Mouse (Mus musculus) urinary bladder, postnatal 25 days (tissue): ENCODE measurements around the gene Olfr311.
"Not testable (repeated sequence)": the region's sequence is repeated elsewhere in the genome, so short reads cannot be mapped to it uniquely, and the experiment has no call there.

Experiments used
- DNase-seq: peaks from one replicate; pipeline ENCODE4 v3.0.0; 2022; ENCODE audit warnings: low spot score

The Olfr311 gene

GRCm38 (mm10) chr11:58838951-58839350 lies at the start of gene Olfr311:
TSS of gene Olfr311 (plus strand) at chr11:58839251.
- DNase-seq, result not testable (repeated sequence)

GRCm38 (mm10) chr11:58789532-58789931 lies 49.5 kb upstream of the Olfr311 start:
- DNase-seq, result no peak

DNA sequence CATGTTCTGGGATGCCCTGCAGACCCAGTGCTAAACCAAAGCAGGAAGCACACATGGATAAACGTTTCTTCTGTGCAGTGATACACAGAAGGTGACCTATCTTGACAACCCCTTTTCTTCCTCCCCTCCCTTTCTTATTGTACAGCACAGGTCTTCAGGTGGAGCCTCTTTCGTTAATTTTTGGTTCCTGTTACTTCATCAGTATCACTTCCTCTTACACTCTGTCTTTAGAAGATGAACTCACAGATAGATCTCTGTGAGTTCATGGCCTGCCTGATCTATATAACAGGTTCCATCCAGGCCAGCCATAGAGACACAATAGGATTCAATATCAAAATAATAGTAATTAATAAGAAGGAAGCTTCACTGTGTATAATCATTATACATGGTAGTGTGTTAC lies 49.0 kb upstream of the Olfr311 start:
- DNase-seq, result no peak

DNA sequence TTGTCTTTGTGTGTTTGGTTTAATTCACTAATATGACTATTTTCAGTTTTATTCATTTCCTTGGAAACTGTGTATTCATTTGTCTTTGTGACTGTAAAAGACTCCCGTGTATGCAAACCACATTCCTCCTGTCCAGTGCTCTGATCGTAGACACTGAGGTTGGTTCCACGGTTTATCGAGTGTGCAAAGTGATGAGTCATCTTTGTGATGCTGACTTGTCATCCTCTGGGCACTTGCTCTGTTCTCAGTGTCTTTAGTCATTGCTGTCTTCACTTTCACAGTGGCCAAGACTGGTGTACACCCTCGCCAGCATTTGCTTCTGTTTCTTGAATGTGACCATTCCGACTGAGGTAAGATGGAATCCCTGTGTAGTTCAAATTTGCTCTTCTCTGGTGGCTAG lies 48.4 kb upstream of the Olfr311 start:
- no peak for DNase-seq

DNA sequence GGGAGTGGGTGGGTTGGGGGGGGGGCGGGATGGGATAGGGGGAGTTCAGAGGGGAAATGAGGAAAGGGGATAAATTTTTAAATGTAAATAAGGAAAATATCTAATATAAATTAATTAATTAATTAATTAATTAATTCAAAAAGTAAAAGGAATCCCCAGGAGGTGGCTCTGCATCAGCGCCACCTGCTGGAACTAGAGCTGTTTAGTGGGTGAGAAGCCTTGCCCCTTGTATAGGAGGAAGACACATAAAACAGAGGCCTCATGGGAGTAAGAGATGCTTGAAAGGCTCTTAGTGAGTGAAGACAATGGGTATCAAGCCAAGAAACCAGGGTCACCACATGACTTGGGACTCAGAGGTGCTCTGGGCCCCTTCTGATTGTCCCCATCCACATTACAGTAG lies 43.2 kb upstream of the Olfr311 start:
- no peak for DNase-seq

DNA sequence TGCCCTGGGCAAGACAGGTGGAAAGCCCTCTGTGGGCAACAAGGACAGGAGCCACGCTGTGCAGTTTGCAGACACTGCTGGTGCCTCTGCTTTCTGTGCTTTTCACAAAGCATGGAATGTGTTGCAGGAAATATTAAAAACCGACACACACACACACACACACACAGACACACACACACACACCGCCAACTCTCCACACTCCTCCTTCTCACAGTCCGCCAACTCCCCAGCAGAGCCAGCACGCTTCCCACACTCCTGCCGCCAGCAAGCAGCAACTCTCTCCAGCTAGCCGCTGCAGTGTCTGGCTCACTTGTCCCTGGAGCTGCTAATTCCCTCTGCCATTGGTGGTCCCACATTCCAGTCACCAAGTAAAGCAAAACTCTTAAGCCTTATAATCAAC lies 42.2 kb upstream of the Olfr311 start:
- no peak for DNase-seq

DNA sequence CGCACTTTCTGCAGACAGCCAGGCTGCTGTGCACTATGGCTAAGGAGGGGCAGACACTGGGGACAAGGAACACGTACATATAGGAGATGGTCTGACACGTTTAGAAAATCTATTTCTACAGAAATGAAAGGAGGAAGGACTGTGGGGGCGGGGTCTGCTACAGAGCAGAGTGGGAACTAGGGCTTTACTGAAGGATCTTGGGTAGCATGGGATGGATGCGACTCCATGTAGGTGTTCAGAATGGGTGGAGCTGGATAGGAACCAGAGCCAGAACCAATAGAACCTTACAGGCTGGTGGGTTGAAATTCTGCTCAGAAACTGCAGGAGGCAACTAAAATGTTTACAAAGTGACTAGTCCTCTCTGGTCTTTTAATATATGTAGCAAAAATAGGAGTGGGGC lies 39.3 kb upstream of the Olfr311 start:
- no peak for DNase-seq

- no peak for DNase-seq
Measured at GRCm38 (mm10) chr11:58801558-58802228, 37.4 kb upstream of the Olfr311 start, which contains the start of gene Fam183b. TSS of gene Fam183b (minus strand) at chr11:58801960.

DNA sequence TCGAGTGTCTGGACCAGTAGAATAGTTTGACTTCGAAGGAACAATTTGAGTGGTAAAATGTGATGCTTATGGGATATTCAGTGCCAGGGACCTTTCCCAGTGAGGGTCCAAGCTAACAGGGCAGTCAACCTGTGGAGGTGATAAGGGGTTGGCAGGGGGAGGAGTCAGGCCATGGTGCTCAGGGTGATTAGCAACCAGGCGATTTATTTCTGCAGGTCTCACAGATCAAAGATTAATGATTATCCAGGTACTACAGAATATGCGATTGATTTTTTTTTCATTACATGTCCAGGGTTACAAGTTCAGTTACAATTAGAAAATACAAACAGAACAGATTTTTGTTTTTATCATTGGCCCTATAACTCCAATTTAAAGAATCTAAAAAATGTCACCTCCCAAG lies 35.2 kb upstream of the Olfr311 start:
- no peak for DNase-seq

DNA sequence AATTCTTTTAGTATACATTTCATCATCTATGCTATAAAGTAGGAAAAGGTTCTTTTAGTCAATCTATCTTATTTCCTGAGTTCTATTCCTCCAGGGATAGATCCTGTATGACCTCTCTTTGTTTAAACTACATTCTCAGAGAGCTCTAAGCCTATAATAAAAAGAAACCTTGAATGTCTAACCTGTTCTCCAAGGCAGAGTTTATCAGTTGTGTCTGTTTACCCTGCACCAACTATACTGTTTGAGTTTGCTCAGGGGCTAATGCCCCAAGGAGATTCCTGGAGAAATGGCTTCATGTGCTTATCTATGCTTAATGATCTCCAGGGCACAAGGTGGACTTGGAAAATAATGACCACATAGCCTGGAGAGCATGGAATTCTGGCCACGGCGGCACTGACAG lies 34.7 kb upstream of the Olfr311 start:
- DNase-seq, result no peak

- no peak for DNase-seq
Measured at GRCm38 (mm10) chr11:58812001-58812400, 27.1 kb upstream of the Olfr311 start.

- not testable (repeated sequence) for DNase-seq
Measured at GRCm38 (mm10) chr11:58814700-58815099, 24.4 kb upstream of the Olfr311 start, which contains the start of gene Olfr313. TSS of gene Olfr313 (plus strand) at chr11:58815000.

GRCm38 (mm10) chr11:58815676-58816075 lies 23.4 kb upstream of the Olfr311 start:
- no peak for DNase-seq

- not testable (repeated sequence) for DNase-seq
Measured at GRCm38 (mm10) chr11:58828937-58829336, 10.1 kb upstream of the Olfr311 start, which contains the start of gene Olfr312. TSS of gene Olfr312 (plus strand) at chr11:58829237.

DNA sequence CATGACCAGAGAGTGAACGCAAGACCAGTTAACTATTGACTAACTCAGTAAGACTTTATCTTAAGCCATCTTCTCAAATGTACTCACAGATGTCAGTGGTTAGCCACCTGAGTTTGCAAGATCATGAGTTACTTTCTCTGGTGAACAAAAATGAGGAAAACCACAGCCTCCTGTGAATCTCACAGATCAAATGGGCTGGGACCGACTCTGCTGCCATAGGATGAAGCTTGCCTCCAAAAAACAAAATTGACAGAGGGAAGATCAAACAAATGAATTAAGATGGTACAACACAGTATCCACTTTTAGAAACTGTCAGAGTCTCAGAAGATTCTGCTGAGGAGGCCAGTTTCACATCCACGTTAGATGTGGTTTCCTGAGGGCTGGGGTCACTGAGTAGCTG lies 9.3 kb upstream of the Olfr311 start:
- no peak for DNase-seq

- DNase-seq, result not testable (repeated sequence)
Measured at GRCm38 (mm10) chr11:58832541-58832940, 6.5 kb upstream of the Olfr311 start.

- DNase-seq, result peak; percentile 76
Measured at GRCm38 (mm10) chr11:58846919-58847461, 7.9 kb downstream of the Olfr311 start, which contains the start of gene Gm12258. TSS of gene Gm12258 (plus strand) at chr11:58847158.

- DNase-seq, result no peak
Measured at GRCm38 (mm10) chr11:58847636-58848035, 8.6 kb downstream of the Olfr311 start.

DNA sequence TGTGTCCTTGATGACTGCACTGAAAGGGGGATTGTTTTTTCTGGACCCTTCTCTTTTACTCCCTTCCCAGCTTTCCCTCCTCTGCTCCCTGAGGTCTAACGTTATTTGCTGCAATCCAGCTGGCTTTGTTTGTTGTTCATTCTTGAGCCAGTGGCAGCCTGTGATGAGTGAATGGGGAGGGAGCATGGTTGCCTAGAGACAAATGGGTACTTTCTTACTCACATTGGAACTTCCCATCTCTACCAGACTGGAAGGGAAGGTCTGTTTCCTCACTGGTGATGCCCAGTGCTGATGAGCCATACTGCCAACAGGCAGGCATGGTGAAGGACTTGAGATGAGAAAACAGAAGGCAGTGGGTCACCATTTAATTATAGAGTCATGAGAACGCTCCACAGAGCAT lies 10.7 kb downstream of the Olfr311 start:
- no peak for DNase-seq

DNA sequence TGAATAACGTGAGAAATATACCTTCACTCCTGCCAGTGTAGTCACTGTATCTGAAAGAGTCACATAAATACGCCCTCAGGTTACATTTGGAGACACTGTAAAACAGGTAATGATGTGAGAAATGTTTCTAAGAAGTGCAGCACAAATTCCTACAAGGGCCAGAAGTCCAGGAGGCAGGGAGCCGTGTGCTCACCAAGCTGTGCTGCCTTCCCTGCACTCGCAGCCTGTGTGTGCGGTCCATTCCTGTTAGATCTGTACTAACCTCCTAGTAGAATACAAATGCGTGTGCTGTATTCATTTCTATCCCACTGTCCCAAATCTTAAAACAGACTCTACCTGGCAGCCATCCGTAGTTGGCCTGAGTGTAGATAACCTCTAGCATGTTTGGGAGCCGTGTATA lies 21.7 kb downstream of the Olfr311 start:
- DNase-seq, result no peak

DNA sequence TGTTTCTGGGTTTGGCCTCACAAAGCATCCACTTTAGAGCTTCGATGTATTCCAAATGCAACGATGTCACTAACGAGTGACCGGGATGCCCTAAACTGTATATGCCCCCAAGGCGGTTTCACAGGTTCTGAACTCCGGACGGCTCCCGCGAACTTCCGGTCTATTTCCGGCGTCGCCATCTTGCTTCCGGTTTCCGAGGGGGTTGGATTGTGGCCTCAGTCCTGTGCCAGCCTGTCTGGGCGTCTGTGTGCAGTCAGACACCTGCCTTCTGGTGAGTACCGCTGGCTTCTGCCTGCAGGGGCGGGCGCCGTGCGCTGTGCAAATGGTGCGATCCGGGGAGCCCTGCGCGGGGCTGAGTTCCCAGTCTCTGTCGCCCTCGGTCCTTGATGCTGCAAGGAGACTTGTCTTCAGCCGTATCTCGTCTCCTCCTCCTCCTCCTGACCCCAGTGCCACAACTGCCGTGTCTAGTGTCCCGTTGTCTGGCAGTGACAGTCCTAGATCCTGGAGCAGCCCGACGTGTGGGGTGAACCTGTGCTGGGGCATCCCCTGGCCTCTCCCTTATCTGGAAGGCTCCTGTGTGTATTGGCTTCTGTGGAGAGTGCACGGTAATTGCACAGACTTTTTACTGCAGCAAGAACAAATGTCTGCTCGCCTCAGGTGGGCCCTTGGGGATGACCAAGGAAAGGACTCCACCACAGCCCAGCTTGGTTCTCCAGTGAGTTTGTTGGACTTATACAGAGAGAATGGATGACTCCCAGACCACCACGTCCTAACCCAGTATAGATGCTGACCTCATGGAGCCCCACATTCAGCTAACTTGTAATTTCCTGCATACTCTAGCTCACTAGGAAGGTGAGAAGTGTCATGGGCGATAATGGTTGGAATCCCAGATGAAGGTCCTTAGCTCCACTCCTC lies 28.2 kb downstream of the Olfr311 start, which contains the start of gene 2810021J22Rik:
2810021J22Rik (plus strand) TSS at position 178 of the 915 bp plus-strand sequence.
- peak; percentile 73 for DNase-seq

- no peak for DNase-seq
Measured at GRCm38 (mm10) chr11:58867954-58868330, 28.9 kb downstream of the Olfr311 start.

DNA sequence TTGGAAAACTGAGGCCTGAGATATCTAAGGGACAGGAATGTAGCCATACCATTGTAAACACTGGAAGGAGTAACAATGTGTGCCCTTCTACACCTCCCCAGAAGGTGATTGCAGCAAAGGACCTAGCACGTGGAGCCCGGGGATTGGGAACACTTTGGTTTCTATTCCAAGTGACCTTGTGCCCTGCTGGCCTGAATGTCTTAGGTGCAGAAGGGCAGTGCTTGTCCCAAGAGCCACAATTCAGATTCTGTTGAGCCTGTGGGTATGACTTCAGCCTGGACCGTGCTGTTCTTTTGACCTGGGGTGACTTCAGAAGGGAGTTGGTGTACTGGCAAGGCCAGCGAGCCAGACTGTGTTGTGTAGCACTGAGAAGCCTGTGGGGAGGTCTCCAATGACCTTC lies 31.9 kb downstream of the Olfr311 start:
- DNase-seq, result no peak
